Mouse (Mus musculus) heart, adult 9 months (tissue): ENCODE data around the gene Cyp1a1.

Source experiments
- DNase-seq, 2 experiments: peaks; one replicate each; pipeline ENCODE4 v3.0.0; 2022; ENCODE audit warnings: low spot score in 2 of 2

Gene Cyp1a1

GRCm38 (mm10) chr9:57687751-57688150 is at the start of gene Cyp1a1:
Gene Cyp1a1, plus strand, starts transcription at chr9:57687928.
- no peak for DNase-seq

GRCm38 (mm10) chr9:57638651-57639459 is 48.9 kb upstream of the Cyp1a1 start:
- DNase-seq, result peak in 1 of 2 experiments; percentile 43

GRCm38 (mm10) chr9:57639661-57640328 is 47.9 kb upstream of the Cyp1a1 start:
- no peak for DNase-seq

GRCm38 (mm10) chr9:57640384-57640783 is 47.3 kb upstream of the Cyp1a1 start:
- peak; percentile 70 to 84 for DNase-seq

GRCm38 (mm10) chr9:57641022-57641421 is 46.7 kb upstream of the Cyp1a1 start:
- no peak for DNase-seq

GRCm38 (mm10) chr9:57641775-57642550 is 45.8 kb upstream of the Cyp1a1 start:
- no peak for DNase-seq

GRCm38 (mm10) chr9:57643169-57643855 is 44.4 kb upstream of the Cyp1a1 start:
- no peak for DNase-seq

- DNase-seq, result peak in 1 of 2 experiments; percentile 43
Measured at GRCm38 (mm10) chr9:57643856-57644180, 43.9 kb upstream of the Cyp1a1 start.

- no peak for DNase-seq
Measured at GRCm38 (mm10) chr9:57644442-57644943, 43.2 kb upstream of the Cyp1a1 start.

- peak; percentile 94 to 95 for DNase-seq
Measured at GRCm38 (mm10) chr9:57644944-57645893, 42.5 kb upstream of the Cyp1a1 start.

GRCm38 (mm10) chr9:57646551-57647103 is 41.1 kb upstream of the Cyp1a1 start:
- DNase-seq, result peak in 1 of 2 experiments; percentile 55

- no peak for DNase-seq
Measured at GRCm38 (mm10) chr9:57647286-57648108, 40.2 kb upstream of the Cyp1a1 start.

GRCm38 (mm10) chr9:57650130-57650785 is 37.5 kb upstream of the Cyp1a1 start:
- no peak for DNase-seq

- peak in 1 of 2 experiments; percentile 43 for DNase-seq
Measured at GRCm38 (mm10) chr9:57650786-57651311, 36.9 kb upstream of the Cyp1a1 start.

- DNase-seq, result no peak
Measured at GRCm38 (mm10) chr9:57652351-57652750, 35.4 kb upstream of the Cyp1a1 start.

- DNase-seq, result no peak
Measured at GRCm38 (mm10) chr9:57652855-57653254, 34.9 kb upstream of the Cyp1a1 start.

- no peak for DNase-seq
Measured at GRCm38 (mm10) chr9:57653283-57653682, 34.4 kb upstream of the Cyp1a1 start, which contains the start of gene Csk. Gene Csk, minus strand, starts transcription at chr9:57653631.

- no peak for DNase-seq
Measured at GRCm38 (mm10) chr9:57654966-57655365, 32.8 kb upstream of the Cyp1a1 start.
